Mouse (Mus musculus) adrenal gland, postnatal 4 days (tissue): ENCODE results near the gene Sri. TPM values are rescaled to one million over a fixed set of nuclear protein-coding genes. Genes with fewer than 3 reads are reported as not detected.

Experiments used
- DNase-seq, 2 experiments: peaks; one replicate each; pipeline ENCODE4 v3.0.0; 2021 to 2022; ENCODE audit warnings: low spot score in 2 of 2, mixed read lengths in 2 of 2
- total RNA-seq, 2 experiments: library from RNA; stranded (reverse); gene quantifications; 2 replicates each; pipeline ENCODE4 v1.2.3; 2021

The Sri gene
- total RNA-seq, 2 experiments from 2014 or later, result 140 to 149 TPM

DNA sequence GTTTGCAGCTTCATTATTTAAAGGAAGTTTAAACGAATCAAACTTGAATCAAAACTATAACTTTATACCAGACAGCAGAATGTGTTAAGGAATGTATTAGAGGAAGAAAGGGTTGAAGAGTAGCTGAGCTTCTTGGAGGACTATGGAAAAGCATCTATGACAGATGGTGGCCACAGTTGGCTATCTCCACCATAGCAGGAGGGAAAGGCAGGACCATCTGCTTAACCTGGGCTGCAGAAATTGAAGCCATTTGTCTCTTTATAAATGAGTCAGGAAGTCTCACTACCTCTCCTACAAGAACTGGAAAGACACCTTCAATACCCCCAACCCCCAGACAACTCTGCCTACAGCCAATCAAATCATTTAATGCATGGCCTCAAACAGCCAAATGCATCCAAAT lies 49.8 kb downstream of the Sri start:
- DNase-seq, result no peak

DNA sequence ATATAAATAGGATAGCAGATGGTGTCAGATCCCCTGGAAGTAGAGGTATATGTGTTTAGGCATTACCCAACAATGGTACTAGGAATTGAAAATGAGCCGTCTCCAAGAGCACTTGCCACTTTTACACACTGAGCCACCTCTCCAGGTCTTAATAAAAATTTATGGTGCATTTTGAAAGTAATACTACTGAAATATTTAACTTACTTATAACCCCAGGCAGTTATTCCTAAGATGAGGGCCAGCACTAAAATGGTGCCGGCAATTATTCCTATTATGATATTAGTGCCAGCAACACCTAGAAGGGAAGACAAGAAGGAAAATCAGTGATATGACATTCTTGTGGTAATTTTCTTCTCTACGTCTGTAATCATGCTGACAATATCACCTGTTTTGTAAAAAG lies 65.8 kb downstream of the Sri start:
- no peak for DNase-seq

DNA sequence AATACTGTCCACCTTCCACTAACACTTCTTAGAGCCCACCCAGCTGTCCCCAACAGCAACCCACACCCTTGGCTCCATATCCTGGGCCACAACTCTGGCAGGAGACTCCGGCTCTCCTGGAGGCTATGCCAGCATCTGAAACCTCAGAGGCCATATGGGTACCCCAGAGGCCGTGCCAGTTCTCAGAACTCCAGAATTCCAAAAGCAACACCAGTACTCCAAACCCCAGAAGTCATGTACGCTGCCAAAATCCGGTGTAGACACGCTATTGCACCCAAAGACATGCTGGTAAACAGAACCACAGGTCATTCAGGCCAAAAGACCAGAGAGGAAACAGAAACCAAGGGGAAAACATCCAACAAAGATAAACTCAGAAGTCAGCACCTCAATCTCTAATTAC lies 66.4 kb downstream of the Sri start:
- no peak for DNase-seq

- no peak for DNase-seq
Measured at GRCm38 (mm10) chr5:8116561-8117168, 70.8 kb downstream of the Sri start.

Other genes with a start within 250 kb of the Sri start
- 10 to 100 TPM; 11.6 to 16.8 TPM for gene Steap4, start 85.6 kb upstream of the Sri start, total RNA-seq